12 mouse cellular contexts compared by ENCODE assay signal in genomic region chr6:38919135-38919740, GRCm38 (mm10). TPM values are rescaled to one million over a fixed set of nuclear protein-coding genes. Genes with fewer than 3 reads are reported as not detected.
DNase-seq lines count a peak whose midpoint lies in the region; ATAC-seq lines count a peak whose summit lies in the region.
"Had no signal": no experiment of that assay in that cellular context is flagged by ENCODE, and none has a peak within 500 bp of the region (broad histone marks: within the 10 kb centered on the region; RNA-seq: fewer than 3 reads in every experiment).

No protein-coding gene starts in this region.

- no peak overlapping the region for H3K9ac ChIP-seq in lung, embryonic 16.5 days (ENCODE audit: low read length)
- peak overlapping the region; percentile 62 for H3K9ac ChIP-seq in liver, embryonic 12.5 days
- peak overlapping the region; percentile 32; the same call in 1 of the 2 replicates for H3K9ac ChIP-seq in stomach, embryonic 16.5 days (ENCODE audit: low read length)
- H3K9ac ChIP-seq: heart, embryonic 15.5 days; limb, embryonic 12.5 days had no signal

- H3K9me3 ChIP-seq in lung, embryonic 16.5 days (ENCODE audit: control insufficient read depth, low read length) = no peaks in the 10 kb centered on the region
- H3K9me3 ChIP-seq in liver, embryonic 12.5 days (replicated peaks) = no peaks in the 10 kb centered on the region
- no peaks in the 10 kb centered on the region for H3K9me3 ChIP-seq in stomach, embryonic 16.5 days (replicated peaks; ENCODE audit: control insufficient read depth, low read length)
- H3K9me3 ChIP-seq in embryonic facial prominence, embryonic 10.5 days = no peaks in the 10 kb centered on the region
- H3K9me3 ChIP-seq: heart, embryonic 15.5 days; limb, embryonic 12.5 days had no signal

- peaks cover 22% of the 10 kb centered on the region; the same call in 1 of the 2 replicates for H3K4me1 ChIP-seq in lung, embryonic 16.5 days (replicated peaks; ENCODE audit: control insufficient read depth, insufficient read depth, low read length)
- peaks cover 100% of the 10 kb centered on the region for H3K4me1 ChIP-seq in liver, embryonic 12.5 days
- H3K4me1 ChIP-seq in stomach, embryonic 16.5 days (ENCODE audit: control insufficient read depth, insufficient read depth, low read length) = peaks cover 25% of the 10 kb centered on the region; the same call in 1 of the 2 replicates
- peaks cover 8% of the 10 kb centered on the region; the same call in 1 of the 2 replicates for H3K4me1 ChIP-seq in embryonic facial prominence, embryonic 10.5 days

- peak overlapping the region; percentile 74 for H3K27ac ChIP-seq in lung, embryonic 16.5 days (ENCODE audit: low read length)
- peak overlapping the region; percentile 100 for H3K27ac ChIP-seq in liver, embryonic 12.5 days
- H3K27ac ChIP-seq in stomach, embryonic 16.5 days (ENCODE audit: low read length) = peak overlapping the region; percentile 87
- no peak overlapping the region for H3K27ac ChIP-seq in embryonic facial prominence, embryonic 10.5 days (replicated peaks)
- H3K27ac ChIP-seq: heart, embryonic 15.5 days; limb, embryonic 12.5 days had no signal

- ATAC-seq in lung, embryonic 16.5 days (ENCODE audit: low read depth) = peak; percentile 55
- no peak for ATAC-seq in liver, embryonic 12.5 days
- ATAC-seq in stomach, embryonic 16.5 days (ENCODE audit: insufficient read depth, low FRiP score) = peak; percentile 22; the same call in 1 of the 2 replicates
- no peak for ATAC-seq in activated CD4-positive, CD25-positive, alpha-beta regulatory T cell, adult 4 months

- no peak overlapping the region for H3K4me2 ChIP-seq in lung, embryonic 16.5 days (ENCODE audit: low read depth, low read length)
- H3K4me2 ChIP-seq in liver, embryonic 12.5 days = peak overlapping the region; percentile 64
- peak overlapping the region; percentile 26 for H3K4me2 ChIP-seq in stomach, embryonic 16.5 days (ENCODE audit: low read depth, low read length)
- H3K4me2 ChIP-seq: heart, embryonic 15.5 days; limb, embryonic 12.5 days had no signal

- no peak for DNase-seq in lung, postnatal 10 days
- DNase-seq in kidney, adult 11 months = peak; percentile 85
- DNase-seq in embryonic facial prominence, embryonic 10.5 days (ENCODE audit: low spot score) = no peak
- no peak for DNase-seq in right cerebral cortex, adult 2 months (ENCODE audit: low spot score in 2 of 2)
- DNase-seq: cerebellum, adult 11 months; right cerebral cortex, postnatal 14 days had no signal

- WGBS in lung, embryonic 16.5 days = 60% methylated on average over 14 of the region's 14 CpGs
- WGBS in liver, embryonic 12.5 days (ENCODE audit: insufficient replicate concordance) = 69% methylated on average over 14 of the region's 14 CpGs
- WGBS in stomach, embryonic 16.5 days = 64% methylated on average over 14 of the region's 14 CpGs
- WGBS in embryonic facial prominence, embryonic 10.5 days = 88% methylated on average over 14 of the region's 14 CpGs

- H3K4me3 ChIP-seq in lung, embryonic 16.5 days (ENCODE audit: low read length) = no peak overlapping the region
- H3K4me3 ChIP-seq in liver, embryonic 12.5 days = 0 out of 2 replicates have a peak overlapping the region, but pooled peaks have one; percentile 6
- 0 out of 2 replicates have a peak overlapping the region, but pooled peaks have one; percentile 7 for H3K4me3 ChIP-seq in stomach, embryonic 16.5 days (replicated peaks; ENCODE audit: low read length)
- no peak overlapping the region for H3K4me3 ChIP-seq in embryonic facial prominence, embryonic 10.5 days
- H3K4me3 ChIP-seq: heart, embryonic 15.5 days; limb, embryonic 12.5 days had no signal

- H3K27me3 ChIP-seq in lung, embryonic 16.5 days (ENCODE audit: control insufficient read depth, insufficient read depth, low read depth, low read length) = no peaks in the 10 kb centered on the region
- no peaks in the 10 kb centered on the region for H3K27me3 ChIP-seq in liver, embryonic 12.5 days (replicated peaks)
- no peaks in the 10 kb centered on the region for H3K27me3 ChIP-seq in stomach, embryonic 16.5 days (ENCODE audit: control insufficient read depth, insufficient read depth, low read length)
- no peaks in the 10 kb centered on the region for H3K27me3 ChIP-seq in embryonic facial prominence, embryonic 10.5 days (replicated peaks; ENCODE audit: low read depth, poor library complexity, severe bottlenecking)
- H3K27me3 ChIP-seq: heart, embryonic 15.5 days; limb, embryonic 12.5 days had no signal

- H3K36me3 ChIP-seq in lung, embryonic 16.5 days (ENCODE audit: control insufficient read depth, insufficient read depth, low read length) = no peaks in the 10 kb centered on the region
- no peaks in the 10 kb centered on the region for H3K36me3 ChIP-seq in liver, embryonic 12.5 days
- no peaks in the 10 kb centered on the region for H3K36me3 ChIP-seq in stomach, embryonic 16.5 days (ENCODE audit: control insufficient read depth, insufficient read depth, low read length)
- no peaks in the 10 kb centered on the region for H3K36me3 ChIP-seq in embryonic facial prominence, embryonic 10.5 days (replicated peaks)
- H3K36me3 ChIP-seq: heart, embryonic 15.5 days; limb, embryonic 12.5 days had no signal

RNA-seq across cellular contexts. Expression of gene Hipk2, which starts 43.3 kb away (rescaled TPM):
- 19.8 and 21.0 TPM in 2 replicates for polyA plus RNA-seq in lung, embryonic 16.5 days (2015; fragmentation: Nextera tagmentation; extraction: Ambion mirVana)
- polyA plus RNA-seq in liver, embryonic 12.5 days (2016; fragmentation: Nextera tagmentation; extraction: Ambion mirVana) = 26.8 and 28.9 TPM in 2 replicates
- polyA plus RNA-seq in stomach, embryonic 16.5 days (2015; fragmentation: Nextera tagmentation; extraction: Ambion mirVana) = 21.5 and 21.6 TPM in 2 replicates
- 24.5 and 26.1 TPM in 2 replicates for polyA plus RNA-seq in embryonic facial prominence, embryonic 10.5 days (2016; fragmentation: Nextera tagmentation; extraction: Ambion mirVana)
- 10 to 100 TPM; 21.7 to 22.4 TPM for polyA plus RNA-seq in activated CD4-positive, CD25-positive, alpha-beta regulatory T cell, adult 4 months (2017; shearing (Covaris generic))

RNA-seq across cellular contexts. Expression of gene Tbxas1, which starts 44.0 kb away (rescaled TPM):
- 3.9 and 4.1 TPM in 2 replicates for polyA plus RNA-seq in lung, embryonic 16.5 days (2015; fragmentation: Nextera tagmentation; extraction: Ambion mirVana)
- 11.3 and 12.9 TPM in 2 replicates for polyA plus RNA-seq in liver, embryonic 12.5 days (2016; fragmentation: Nextera tagmentation; extraction: Ambion mirVana)
- 4.4 TPM in 2 replicates for polyA plus RNA-seq in stomach, embryonic 16.5 days (2015; fragmentation: Nextera tagmentation; extraction: Ambion mirVana)
- 0.88 and 1.8 TPM in 2 replicates for polyA plus RNA-seq in embryonic facial prominence, embryonic 10.5 days (2016; fragmentation: Nextera tagmentation; extraction: Ambion mirVana)
- polyA plus RNA-seq in activated CD4-positive, CD25-positive, alpha-beta regulatory T cell, adult 4 months (2017; shearing (Covaris generic)) = under 1 TPM; 0.12 to 0.13 TPM

Comparison
In these comparisons a context has a peak if more than half of its experiments do, and no peak if none do; other contexts are left out.
1. ATAC-seq: peak in lung, embryonic 16.5 days (single experiment) and stomach, embryonic 16.5 days (single experiment); none in liver, embryonic 12.5 days (single experiment) and activated CD4-positive, CD25-positive, alpha-beta regulatory T cell, adult 4 months (single experiment).
2. H3K4me3 ChIP-seq: peak in liver, embryonic 12.5 days (single experiment) and stomach, embryonic 16.5 days (single experiment); none in lung, embryonic 16.5 days (single experiment) and embryonic facial prominence, embryonic 10.5 days (single experiment).